Mouse (Mus musculus) limb, embryonic 13.5 days (tissue): ENCODE data around the gene Slc18a2. TPM values are rescaled to one million over a fixed set of nuclear protein-coding genes. Genes with fewer than 3 reads are reported as not detected.

Experiments used
- ATAC-seq: fragments of 200-750 bp; cut with Nextera tagmentation; 2 replicates; pipeline ENCODE4 v1.8.0; 2017; ENCODE audit warnings: low read depth, moderate number of reproducible peaks, moderate TSS enrichment; ENCODE audit not compliant: low FRiP score
- H3K27ac ChIP-seq: fragments of 300-500 bp; sonication (generic); 2 replicates; pipeline ENCODE4 v1.5.1; 2015; ENCODE audit warnings: inconsistent platforms, mild to moderate bottlenecking, moderate library complexity
- H3K27me3 ChIP-seq: fragments of 300-500 bp; sonication (generic); 2 replicates; pipeline ENCODE4 v1.6.1; 2015; ENCODE audit warnings: mild to moderate bottlenecking, inconsistent platforms
- H3K36me3 ChIP-seq: fragments of 300-500 bp; sonication (generic); 2 replicates; pipeline ENCODE4 v1.6.1; 2015; ENCODE audit warnings: inconsistent platforms, mild to moderate bottlenecking, moderate library complexity
- H3K4me1 ChIP-seq: fragments of 300-500 bp; sonication (generic); 2 replicates; pipeline ENCODE4 v1.6.1; 2015; ENCODE audit warnings: inconsistent platforms
- H3K4me2 ChIP-seq: fragments of 300-500 bp; sonication (generic); replicated peaks from 2 replicates; pipeline ENCODE4 v1.6.1; 2015; ENCODE audit warnings: inconsistent platforms, mild to moderate bottlenecking, moderate library complexity
- H3K4me3 ChIP-seq: fragments of 300-500 bp; sonication (generic); 2 replicates; pipeline ENCODE4 v1.5.1; 2015; ENCODE audit warnings: moderate library complexity, mild to moderate bottlenecking, inconsistent platforms
- H3K9ac ChIP-seq: fragments of 300-500 bp; sonication (generic); 2 replicates; pipeline ENCODE4 v1.6.1; 2015; ENCODE audit warnings: mild to moderate bottlenecking, inconsistent platforms
- H3K9me3 ChIP-seq: fragments of 300-500 bp; sonication (generic); 2 replicates; pipeline ENCODE4 v1.6.1; 2016; ENCODE audit warnings: inconsistent platforms
- WGBS: fragments of 180-500 bp; shearing (Covaris S2); methylation state at CpG from one replicate; pipeline ENCODE4 v1.1.7; 2015; 5-methylcytosine and 5-hydroxymethylcytosine counted together
- polyA plus RNA-seq: library from polyadenylated mRNA; unstranded; fragments of >200 nt; fragmentation: Nextera tagmentation; extraction: Ambion mirVana; gene quantifications from 2 replicates; pipeline ENCODE4 v1.2.1, GENCODE M21; 2015

The Slc18a2 gene
- 8.5 and 9.1 TPM in 2 replicates for polyA plus RNA-seq

DNA sequence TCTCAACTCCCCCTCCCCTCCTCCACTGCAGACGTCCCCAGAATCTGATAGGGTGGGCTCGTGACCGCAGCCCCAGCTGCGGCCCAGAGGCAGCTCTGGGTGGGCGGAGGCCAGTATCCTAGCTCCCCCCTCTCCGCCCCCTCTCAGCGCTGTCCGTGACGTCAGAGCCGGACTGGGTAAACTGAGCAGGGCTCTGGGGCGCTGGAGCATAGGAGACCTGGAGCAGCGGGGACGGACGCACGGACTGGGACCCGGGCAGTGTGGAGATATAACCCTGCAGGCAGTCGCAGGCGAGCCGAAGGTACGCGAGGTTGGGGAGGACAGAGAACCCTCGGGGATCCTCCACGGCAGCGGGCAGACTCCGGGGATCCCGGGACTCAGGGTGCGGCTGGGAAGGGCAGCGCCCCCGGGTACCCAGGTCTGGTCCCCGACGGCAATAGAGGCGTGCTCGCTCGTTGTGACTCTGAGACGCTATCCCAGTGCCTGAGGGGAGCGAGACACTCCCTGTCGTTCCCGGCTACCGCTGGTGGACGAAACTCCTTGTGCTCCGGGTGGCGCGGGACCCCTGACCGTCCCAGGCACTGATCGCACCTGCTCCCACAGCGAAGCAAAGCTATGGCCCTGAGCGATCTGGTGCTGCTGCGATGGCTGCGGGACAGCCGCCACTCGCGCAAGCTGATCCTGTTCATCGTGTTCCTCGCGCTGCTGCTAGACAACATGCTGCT, at the start of gene Slc18a2:
Slc18a2 (plus strand) TSS at position 179 of the 725 bp plus-strand sequence.
- Histone ChIP-seq H3K36me3 (no peaks in the 10 kb centered on the region), H3K27ac (no peak within 1 kb of the TSS), H3K9me3 (peaks cover 4% of the 10 kb centered on the region; the same call in 1 of the 2 replicates), H3K27me3 (peaks cover 37% of the 10 kb centered on the region), H3K4me3 (peak within 1 kb of the TSS; percentile 47), H3K4me1 (peaks cover 14% of the 10 kb centered on the region), H3K9ac (peak within 1 kb of the TSS; percentile 62), H3K4me2 (peak within 1 kb of the TSS; percentile 80)
- ATAC-seq, result peak; percentile 81
- WGBS, result under 1% methylated on average over 55 of the region's 55 CpGs

DNA sequence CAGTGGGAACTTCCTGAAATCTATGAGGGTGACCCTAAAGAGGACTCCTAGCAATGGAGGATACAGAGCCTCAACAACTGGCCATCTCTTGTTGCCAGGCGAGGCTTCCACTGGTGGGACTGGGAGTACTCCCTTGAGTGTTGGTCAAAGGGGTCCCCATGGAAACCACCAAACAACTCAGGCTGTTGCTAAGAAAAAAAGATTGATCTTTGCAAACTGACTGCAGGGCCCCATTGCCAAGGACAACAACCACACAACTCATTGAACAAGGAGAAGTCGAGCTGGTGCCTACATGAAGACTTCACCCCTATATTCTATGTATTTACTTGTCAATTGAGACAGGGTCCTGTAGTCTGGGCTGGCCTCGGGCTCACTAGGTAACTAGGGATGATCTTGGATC, 43.8 kb upstream of the Slc18a2 start:
- H3K27ac ChIP-seq, result no peak overlapping the region
- no peaks in the 10 kb centered on the region for H3K36me3 ChIP-seq
- ATAC-seq, result no peak
- 86% methylated on average over 3 of the region's 3 CpGs for WGBS
- peaks cover 4% of the 10 kb centered on the region; the same call in 1 of the 2 replicates for H3K4me1 ChIP-seq
- H3K27me3 ChIP-seq, result peaks cover 7% of the 10 kb centered on the region; the same call in 1 of the 2 replicates
- H3K4me2 ChIP-seq, result no peak overlapping the region
- H3K9ac ChIP-seq, result no peak overlapping the region
- H3K4me3 ChIP-seq, result no peak overlapping the region
- H3K9me3 ChIP-seq, result no peaks in the 10 kb centered on the region

DNA sequence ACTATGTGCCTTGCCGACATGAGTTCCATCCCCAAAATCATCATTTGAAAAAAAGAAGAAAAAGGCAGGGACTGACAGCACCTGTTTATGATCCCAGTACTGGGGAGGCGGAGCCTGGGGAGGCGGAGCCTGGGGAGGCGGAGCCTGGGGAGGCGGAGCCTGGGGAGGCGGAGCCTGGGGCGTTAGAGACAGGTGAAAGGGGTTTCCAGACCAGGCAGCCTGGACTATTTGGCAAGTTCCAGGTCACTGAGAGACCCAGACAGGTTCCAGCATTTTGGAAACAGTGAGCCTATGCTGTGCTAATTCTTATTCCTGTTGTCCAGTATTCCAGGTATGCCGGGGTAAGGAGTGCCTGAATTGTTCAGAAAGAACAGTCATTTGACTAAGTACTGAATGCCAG, 41.7 kb upstream of the Slc18a2 start, which contains the start of gene Kcnk18:
Kcnk18 (plus strand) TSS at position 224 of the 400 bp plus-strand sequence.
- no peak within 1 kb of the TSS for H3K9ac ChIP-seq
- no peak within 1 kb of the TSS for H3K4me3 ChIP-seq
- no peak within 1 kb of the TSS for H3K27ac ChIP-seq
- peaks cover 4% of the 10 kb centered on the region; the same call in 1 of the 2 replicates for H3K4me1 ChIP-seq
- ATAC-seq, result no peak
- no peaks in the 10 kb centered on the region for H3K36me3 ChIP-seq
- no peaks in the 10 kb centered on the region for H3K9me3 ChIP-seq
- H3K4me2 ChIP-seq, result no peak within 1 kb of the TSS
- WGBS, result 88% methylated on average over 8 of the region's 8 CpGs
- H3K27me3 ChIP-seq, result peaks cover 4% of the 10 kb centered on the region; the same call in 1 of the 2 replicates

DNA sequence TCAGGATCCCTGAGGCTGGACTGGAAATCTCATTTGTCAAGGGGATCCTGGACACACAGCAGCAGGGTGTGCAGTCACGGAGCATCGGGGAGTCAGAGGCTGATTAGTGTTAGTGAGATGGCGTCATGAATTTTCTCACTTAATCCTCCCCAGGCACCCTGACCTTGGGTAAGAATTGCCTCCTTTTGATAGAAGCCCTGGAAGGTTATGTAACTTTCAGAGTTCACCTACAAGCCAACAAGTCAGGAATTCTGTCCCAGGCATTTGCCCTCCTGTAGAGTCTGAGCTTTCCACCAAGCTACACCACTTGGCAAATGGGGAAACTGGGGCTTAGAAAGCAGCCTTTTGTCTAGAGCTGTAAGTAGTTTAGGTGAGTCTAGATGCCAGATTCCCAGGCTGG, 39.6 kb upstream of the Slc18a2 start:
- WGBS, result 55% methylated on average over 3 of the region's 3 CpGs
- Histone ChIP-seq H3K9ac (no peak overlapping the region), H3K4me3 (no peak overlapping the region), H3K9me3 (no peaks in the 10 kb centered on the region), H3K36me3 (no peaks in the 10 kb centered on the region), H3K27ac (no peak overlapping the region), H3K4me1 (peaks cover 4% of the 10 kb centered on the region; the same call in 1 of the 2 replicates), H3K27me3 (peaks cover 4% of the 10 kb centered on the region; the same call in 1 of the 2 replicates), H3K4me2 (no peak overlapping the region)
- no peak for ATAC-seq

DNA sequence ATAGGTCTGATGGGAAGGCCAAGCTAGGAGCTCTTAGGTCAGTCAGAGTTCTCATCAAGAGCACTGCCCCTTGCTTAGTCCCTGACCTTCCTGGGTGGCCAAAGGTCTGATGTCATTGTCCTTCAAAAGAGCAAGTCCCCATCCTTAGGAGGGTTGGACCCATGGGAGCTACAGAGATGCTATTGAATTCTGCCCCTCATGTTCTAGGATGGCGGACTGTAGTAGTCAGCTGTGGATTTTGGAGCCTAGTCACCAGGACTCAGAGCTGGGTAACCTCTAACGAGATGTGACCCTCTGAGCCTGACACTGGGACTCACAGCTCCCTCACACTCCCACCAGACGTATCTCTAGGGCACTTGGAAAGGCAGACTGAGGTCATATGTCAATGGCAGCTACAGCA, 32.3 kb upstream of the Slc18a2 start:
- H3K27me3 ChIP-seq, result no peaks in the 10 kb centered on the region
- no peaks in the 10 kb centered on the region for H3K9me3 ChIP-seq
- no peak overlapping the region for H3K4me3 ChIP-seq
- H3K4me1 ChIP-seq, result no peaks in the 10 kb centered on the region
- H3K27ac ChIP-seq, result no peak overlapping the region
- 69% methylated on average over 3 of the region's 3 CpGs for WGBS
- no peak for ATAC-seq
- no peak overlapping the region for H3K4me2 ChIP-seq
- H3K36me3 ChIP-seq, result no peaks in the 10 kb centered on the region
- no peak overlapping the region for H3K9ac ChIP-seq

DNA sequence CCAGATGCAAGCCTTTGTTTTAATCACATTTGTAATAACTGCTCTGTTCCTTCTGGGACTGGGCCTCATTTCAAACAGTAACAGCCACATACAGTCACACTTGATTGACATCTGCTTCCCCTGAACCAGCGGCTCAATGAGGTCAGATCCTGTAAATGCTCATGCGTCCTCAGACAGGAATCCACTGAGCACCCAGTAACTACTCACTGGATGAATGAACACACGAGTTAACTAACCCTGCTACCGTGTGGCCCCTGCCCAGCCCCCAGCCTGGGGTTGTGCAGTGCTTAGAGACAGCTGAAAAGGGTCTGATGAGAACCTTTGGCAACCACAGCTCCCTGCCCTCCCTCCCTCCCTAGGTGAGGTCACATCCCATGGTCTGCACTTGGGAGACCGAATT, 27.9 kb upstream of the Slc18a2 start:
- no peak for ATAC-seq
- Histone ChIP-seq H3K27me3 (peaks cover 4% of the 10 kb centered on the region; the same call in 1 of the 2 replicates), H3K36me3 (no peaks in the 10 kb centered on the region), H3K9me3 (no peaks in the 10 kb centered on the region), H3K9ac (no peak overlapping the region), H3K4me2 (no peak overlapping the region), H3K4me3 (no peak overlapping the region), H3K4me1 (no peaks in the 10 kb centered on the region), H3K27ac (no peak overlapping the region)
- WGBS, result 78% methylated on average over 5 of the region's 5 CpGs

DNA sequence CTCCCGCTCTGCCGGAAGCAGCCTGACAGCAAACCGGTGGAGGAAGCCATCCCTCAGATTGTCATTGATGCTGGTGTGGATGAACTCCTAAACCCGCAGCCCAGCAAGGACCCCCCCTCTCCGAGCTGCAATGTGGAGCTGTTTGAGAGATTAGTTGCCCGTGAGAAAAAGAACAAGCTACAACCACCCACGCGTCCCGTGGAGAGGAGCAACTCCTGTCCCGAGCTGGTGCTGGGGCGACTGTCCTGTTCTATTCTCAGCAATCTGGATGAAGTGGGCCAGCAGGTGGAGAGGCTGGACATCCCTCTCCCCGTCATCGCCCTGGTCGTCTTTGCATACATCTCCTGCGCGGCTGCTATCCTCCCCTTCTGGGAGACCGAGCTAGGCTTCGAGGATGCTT, 25.7 kb upstream of the Slc18a2 start:
- Histone ChIP-seq H3K4me3 (no peak overlapping the region), H3K27me3 (peaks cover 5% of the 10 kb centered on the region; the same call in 1 of the 2 replicates), H3K36me3 (no peaks in the 10 kb centered on the region), H3K4me1 (no peaks in the 10 kb centered on the region), H3K27ac (no peak overlapping the region), H3K9ac (no peak overlapping the region), H3K9me3 (no peaks in the 10 kb centered on the region), H3K4me2 (no peak overlapping the region)
- 87% methylated on average over 18 of the region's 18 CpGs for WGBS
- ATAC-seq, result no peak

DNA sequence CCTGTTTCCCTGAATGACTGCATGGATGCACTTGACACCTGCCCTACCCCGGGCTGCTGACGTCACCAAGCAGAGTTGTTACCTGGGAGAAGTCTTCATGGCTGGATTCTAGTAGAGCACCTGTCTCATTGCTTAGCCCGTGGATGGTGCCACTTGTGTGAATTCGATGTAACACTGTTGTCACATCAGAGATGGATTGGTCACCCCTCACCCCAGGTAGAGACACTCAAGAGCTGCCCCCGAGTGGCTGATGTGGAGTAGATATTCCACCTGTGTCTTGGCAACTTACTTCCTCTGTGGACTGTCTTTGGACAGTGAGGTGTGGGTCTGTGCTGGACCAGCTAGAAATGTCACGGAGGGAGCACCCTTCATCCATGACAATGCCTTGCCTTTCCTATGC, 24.6 kb upstream of the Slc18a2 start:
- no peak overlapping the region for H3K27ac ChIP-seq
- H3K4me1 ChIP-seq, result no peaks in the 10 kb centered on the region
- no peak overlapping the region for H3K4me2 ChIP-seq
- no peaks in the 10 kb centered on the region for H3K36me3 ChIP-seq
- ATAC-seq, result no peak
- H3K9me3 ChIP-seq, result no peaks in the 10 kb centered on the region
- no peak overlapping the region for H3K9ac ChIP-seq
- no peak overlapping the region for H3K4me3 ChIP-seq
- WGBS, result 77% methylated on average over 6 of the region's 6 CpGs
- peaks cover 5% of the 10 kb centered on the region; the same call in 1 of the 2 replicates for H3K27me3 ChIP-seq

DNA sequence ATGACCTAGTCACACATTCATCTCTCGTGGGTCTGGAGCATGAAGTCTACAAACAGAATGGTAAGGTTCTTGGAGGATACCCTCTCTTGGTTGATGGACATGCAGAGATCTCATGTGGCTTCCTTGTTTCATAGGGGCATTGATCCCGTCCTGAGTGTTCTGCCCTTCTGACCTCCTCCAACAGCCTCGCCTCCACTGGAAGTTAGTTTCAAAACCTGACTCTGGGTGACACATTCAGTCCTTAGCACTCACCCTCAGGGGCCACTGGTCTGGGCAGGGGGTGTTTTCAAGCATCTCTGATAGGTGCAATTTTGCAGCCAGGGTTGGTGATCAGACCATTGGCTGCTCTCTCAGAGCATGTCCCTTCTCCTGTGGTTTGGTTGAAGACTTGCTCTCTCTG, 22.1 kb upstream of the Slc18a2 start:
- Histone ChIP-seq H3K4me1 (no peaks in the 10 kb centered on the region), H3K9me3 (no peaks in the 10 kb centered on the region), H3K27ac (no peak overlapping the region), H3K9ac (no peak overlapping the region), H3K4me3 (no peak overlapping the region), H3K4me2 (no peak overlapping the region), H3K36me3 (no peaks in the 10 kb centered on the region), H3K27me3 (peaks cover 5% of the 10 kb centered on the region; the same call in 1 of the 2 replicates)
- WGBS, result 74% methylated on average over 3 of the region's 3 CpGs
- no peak for ATAC-seq

DNA sequence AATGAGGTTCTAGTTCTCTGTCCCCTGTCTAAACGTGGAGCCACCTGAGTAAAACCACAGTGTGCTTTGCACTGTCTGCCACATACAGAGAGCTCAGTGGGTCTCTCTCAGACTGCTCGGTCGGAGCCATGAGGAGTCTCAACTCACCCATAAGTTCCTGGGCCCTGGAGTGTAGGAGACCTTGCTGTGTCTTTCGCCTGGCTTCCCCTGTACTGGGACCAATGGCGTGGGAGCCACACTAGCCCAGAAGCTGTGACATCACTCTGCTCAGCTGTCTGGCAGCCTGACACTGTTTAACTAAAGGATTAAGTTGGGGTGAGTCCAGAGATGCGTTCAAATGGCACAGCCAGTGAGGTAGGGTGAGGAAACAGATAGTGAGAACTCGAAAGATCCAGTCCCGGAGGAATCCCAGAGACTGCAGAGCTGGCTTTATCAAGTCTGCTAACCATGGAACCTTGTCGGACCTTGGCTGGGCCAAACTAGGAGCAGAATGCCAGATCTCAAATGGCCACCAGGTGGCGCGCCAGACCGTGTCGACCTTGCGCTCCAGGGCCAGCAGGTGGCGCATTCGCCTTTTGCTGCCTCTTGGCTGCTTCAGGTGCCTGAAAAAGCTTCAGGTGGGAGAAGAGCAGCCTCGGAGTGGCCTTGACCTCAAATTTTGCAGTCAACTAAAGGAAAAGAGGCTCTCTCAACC, 21.4 kb upstream of the Slc18a2 start:
- no peak for ATAC-seq
- 25% methylated on average over 17 of the region's 17 CpGs for WGBS
- H3K9me3 ChIP-seq, result no peaks in the 10 kb centered on the region
- no peak overlapping the region for H3K4me3 ChIP-seq
- no peaks in the 10 kb centered on the region for H3K4me1 ChIP-seq
- H3K4me2 ChIP-seq, result no peak overlapping the region
- peaks cover 5% of the 10 kb centered on the region; the same call in 1 of the 2 replicates for H3K27me3 ChIP-seq
- no peak overlapping the region for H3K9ac ChIP-seq
- no peak overlapping the region for H3K27ac ChIP-seq
- H3K36me3 ChIP-seq, result no peaks in the 10 kb centered on the region

DNA sequence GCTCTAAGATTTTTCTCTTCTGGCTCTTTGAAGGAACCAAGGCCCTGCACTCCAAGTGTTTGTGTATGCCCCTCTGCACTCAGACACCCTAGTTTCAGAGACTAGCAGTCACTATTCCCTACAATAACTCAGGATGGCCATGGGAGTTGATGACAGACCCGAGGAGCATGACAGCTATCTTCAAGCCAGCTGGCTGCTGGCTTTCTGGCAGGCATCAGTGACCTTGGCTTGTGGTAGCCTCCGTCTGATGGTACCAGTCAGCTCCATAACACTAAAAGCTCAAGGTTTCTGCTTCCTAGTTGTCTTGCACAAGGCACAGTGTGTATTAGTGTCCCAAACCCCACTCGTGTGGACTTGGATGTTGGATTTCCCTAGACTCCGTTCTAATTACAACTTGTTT, 18.7 kb upstream of the Slc18a2 start:
- Histone ChIP-seq H3K9ac (no peak overlapping the region), H3K27me3 (peaks cover 5% of the 10 kb centered on the region; the same call in 1 of the 2 replicates), H3K36me3 (no peaks in the 10 kb centered on the region), H3K4me1 (no peaks in the 10 kb centered on the region), H3K27ac (no peak overlapping the region), H3K4me2 (no peak overlapping the region), H3K4me3 (no peak overlapping the region), H3K9me3 (no peaks in the 10 kb centered on the region)
- ATAC-seq, result no peak
- WGBS, result 87% methylated on average over 4 of the region's 4 CpGs

DNA sequence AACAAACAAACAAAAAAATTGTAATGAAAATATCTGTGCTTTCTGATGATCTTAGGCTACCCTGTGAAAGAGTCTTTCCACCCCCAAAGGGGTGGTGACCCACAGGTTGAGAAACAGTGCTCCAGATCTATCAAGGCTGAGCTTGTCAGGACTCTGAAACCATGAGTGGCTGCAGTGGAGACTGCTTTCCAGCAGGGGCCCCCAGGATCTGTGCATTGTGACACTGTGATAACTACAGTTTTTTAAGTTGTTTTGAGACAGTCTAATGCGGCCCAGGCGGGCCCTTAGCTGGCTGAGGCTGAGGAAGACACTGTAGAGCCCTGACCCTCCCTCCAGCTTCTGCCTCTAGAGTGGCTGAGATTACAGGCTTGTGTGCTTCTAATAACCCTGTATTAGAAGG, 17.6 kb upstream of the Slc18a2 start:
- H3K27ac ChIP-seq, result no peak overlapping the region
- 87% methylated on average over 2 of the region's 2 CpGs for WGBS
- no peak overlapping the region for H3K9ac ChIP-seq
- H3K36me3 ChIP-seq, result no peaks in the 10 kb centered on the region
- no peak overlapping the region for H3K4me3 ChIP-seq
- no peak overlapping the region for H3K4me2 ChIP-seq
- no peaks in the 10 kb centered on the region for H3K9me3 ChIP-seq
- no peak for ATAC-seq
- no peaks in the 10 kb centered on the region for H3K27me3 ChIP-seq
- H3K4me1 ChIP-seq, result no peaks in the 10 kb centered on the region
